Mouse (Mus musculus) E14TG2a.4 (cell line): ENCODE results near the gene Doxl2.

Source experiments
- H3K27me3 ChIP-seq: 2 replicates; pipeline ENCODE4 v1.6.1; 2014; ENCODE audit warnings: low read length, control low read depth; ENCODE audit not compliant: insufficient read depth
- H3K36me3 ChIP-seq: 2 replicates; pipeline ENCODE4 v1.6.1; 2014; ENCODE audit warnings: low read length, control low read depth; ENCODE audit not compliant: insufficient read depth
- H3K4me1 ChIP-seq: replicated peaks from 2 replicates; pipeline ENCODE4 v1.6.1; 2014; ENCODE audit warnings: low read depth, low read length, control low read depth
- H3K4me3 ChIP-seq: replicated peaks from 2 replicates; pipeline ENCODE4 v1.5.1; 2014; ENCODE audit warnings: mild to moderate bottlenecking, low read length
- H3K9me3 ChIP-seq: 2 replicates; pipeline ENCODE4 v1.6.1; 2014; ENCODE audit warnings: low read length, control low read depth
- CTCF ChIP-seq: conservative IDR thresholded peaks from 2 replicates; pipeline ENCODE4 v1.5.1; 2014; ENCODE audit warnings: low read length
- NANOG ChIP-seq: IDR thresholded peaks from 2 replicates; pipeline ENCODE4 v1.6.1; 2014; ENCODE audit warnings: borderline replicate concordance, low read length, mixed read lengths
- POU5F1 ChIP-seq: IDR thresholded peaks from 2 replicates; pipeline ENCODE4 v1.6.1; 2014; ENCODE audit warnings: low read length, borderline replicate concordance

Doxl2 gene

GRCm38 (mm10) chr6:49013458-49013857 lies 38.7 kb downstream of the Doxl2 start:
- no peaks in the 10 kb centered on the region for H3K9me3 ChIP-seq
- H3K4me1 ChIP-seq = peaks cover 11% of the 10 kb centered on the region
- H3K4me3 ChIP-seq = no peak overlapping the region
- no peaks in the 10 kb centered on the region for H3K36me3 ChIP-seq
- TF ChIP-seq CTCF = no peak
- no peak for TF ChIP-seq POU5F1
- no peak for TF ChIP-seq NANOG
- peaks cover 20% of the 10 kb centered on the region for H3K27me3 ChIP-seq

DNA sequence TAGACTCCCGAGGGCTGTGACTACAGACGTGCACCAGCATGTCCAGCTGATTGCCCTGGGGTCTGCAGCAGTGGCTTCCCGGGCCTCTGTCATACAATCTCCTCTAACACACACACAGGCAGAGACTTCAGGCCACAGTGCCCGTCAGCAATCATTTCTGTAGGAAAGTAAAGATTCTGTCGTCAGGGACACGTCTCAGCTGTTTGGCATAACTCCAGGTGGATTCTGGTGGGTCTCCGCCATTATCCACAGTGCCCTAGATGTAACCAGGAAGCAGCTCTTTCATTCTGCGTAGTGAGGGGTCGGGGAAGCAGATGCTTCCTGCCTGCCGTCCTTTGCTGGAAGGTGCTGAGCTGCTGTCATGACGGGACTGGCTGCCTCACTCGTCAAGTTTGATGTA lies 42.4 kb downstream of the Doxl2 start:
- Histone ChIP-seq H3K4me1 (peaks cover 31% of the 10 kb centered on the region), H3K36me3 (no peaks in the 10 kb centered on the region), H3K4me3 (no peak overlapping the region), H3K9me3 (0 out of 2 replicates have a peak, but pooled peaks cover 6% of the 10 kb centered on the region), H3K27me3 (peaks cover 12% of the 10 kb centered on the region)
- TF ChIP-seq CTCF (no peak), NANOG (no peak), POU5F1 (no peak)

- Histone ChIP-seq H3K36me3 (no peaks in the 10 kb centered on the region), H3K9me3 (peaks cover 15% of the 10 kb centered on the region; the same call in 1 of the 2 replicates), H3K27me3 (peaks cover 4% of the 10 kb centered on the region), H3K4me1 (peaks cover 53% of the 10 kb centered on the region), H3K4me3 (no peak overlapping the region)
- TF ChIP-seq POU5F1 = no peak
- TF ChIP-seq NANOG = peak; percentile 95
These were observed 44.6 kb downstream of the Doxl2 start for GRCm38 (mm10) chr6:49019341-49019740.

DNA sequence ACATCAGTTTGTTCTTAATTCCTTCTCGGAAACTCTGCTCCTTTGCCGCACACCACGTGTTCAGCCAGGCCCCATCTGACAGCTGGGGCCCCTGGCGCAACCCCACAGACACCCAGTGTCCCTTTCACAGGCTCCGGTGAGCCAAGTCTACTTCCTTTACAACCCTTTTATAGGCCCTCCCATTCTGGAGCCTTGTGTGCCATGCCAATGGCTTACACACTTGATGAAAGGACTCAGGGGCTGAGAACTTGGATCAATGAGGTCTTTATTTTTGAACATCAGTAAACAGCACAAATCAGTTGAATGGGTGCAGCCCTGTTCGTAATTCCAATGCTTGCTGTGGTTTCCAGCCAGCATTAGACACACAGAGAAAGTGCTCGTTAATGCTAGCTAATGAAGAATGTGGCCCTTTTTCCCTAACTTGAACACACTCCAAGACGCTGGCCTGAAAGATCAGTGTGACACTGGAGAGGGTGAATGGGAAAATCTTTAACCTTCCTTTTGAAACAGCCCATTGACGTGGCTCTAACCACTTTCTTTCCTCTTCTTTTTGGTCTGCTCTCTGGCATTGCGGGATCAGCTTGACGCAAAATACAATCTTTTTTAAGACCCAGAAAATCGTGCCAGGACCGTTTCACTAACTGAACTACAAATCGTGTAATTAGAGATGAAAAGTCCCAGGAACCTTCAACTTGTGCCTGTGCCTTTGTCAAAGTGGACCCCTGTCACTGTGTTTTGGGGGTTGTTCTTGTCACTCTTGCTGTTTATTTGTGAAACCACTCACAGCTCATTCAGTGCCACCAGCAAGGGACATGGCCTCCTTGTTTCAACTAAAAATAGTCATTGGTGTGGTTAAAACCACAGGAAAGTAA lies 46.6 kb downstream of the Doxl2 start:
- Histone ChIP-seq H3K27me3 (peaks cover 4% of the 10 kb centered on the region), H3K4me3 (no peak overlapping the region), H3K9me3 (peaks cover 15% of the 10 kb centered on the region; the same call in 1 of the 2 replicates), H3K4me1 (peaks cover 64% of the 10 kb centered on the region), H3K36me3 (no peaks in the 10 kb centered on the region)
- TF ChIP-seq POU5F1 (no peak), NANOG (no peak), CTCF (no peak)

DNA sequence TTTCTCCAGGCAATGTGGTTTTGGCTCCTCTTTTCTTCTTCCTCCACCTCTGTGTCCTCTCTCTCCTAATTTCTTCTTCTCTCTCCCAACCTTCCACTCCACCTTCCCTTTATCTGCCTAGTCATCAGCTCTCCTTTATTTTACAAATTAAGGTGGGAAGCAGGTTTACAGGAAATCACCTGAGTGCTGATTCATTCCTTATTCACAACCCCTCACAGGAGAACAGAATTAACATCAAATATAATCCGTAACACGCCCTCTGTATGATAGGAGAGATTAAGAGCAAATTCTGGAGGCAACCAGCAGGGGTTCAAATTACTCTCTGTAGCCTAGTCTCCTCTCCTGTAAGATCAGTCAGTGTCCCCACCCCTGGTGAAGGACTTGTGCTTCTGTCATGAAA lies 47.6 kb downstream of the Doxl2 start:
- H3K4me1 ChIP-seq = peaks cover 64% of the 10 kb centered on the region
- peaks cover 15% of the 10 kb centered on the region; the same call in 1 of the 2 replicates for H3K9me3 ChIP-seq
- H3K4me3 ChIP-seq = no peak overlapping the region
- H3K27me3 ChIP-seq = no peaks in the 10 kb centered on the region
- TF ChIP-seq POU5F1 = no peak
- no peak for TF ChIP-seq CTCF
- TF ChIP-seq NANOG = peak; percentile 17; the same call in 1 of the 2 replicates
- no peaks in the 10 kb centered on the region for H3K36me3 ChIP-seq

GRCm38 (mm10) chr6:49023315-49023714 lies 48.6 kb downstream of the Doxl2 start:
- Histone ChIP-seq H3K4me3 (no peak overlapping the region), H3K9me3 (peaks cover 15% of the 10 kb centered on the region; the same call in 1 of the 2 replicates), H3K27me3 (no peaks in the 10 kb centered on the region), H3K36me3 (no peaks in the 10 kb centered on the region), H3K4me1 (peaks cover 64% of the 10 kb centered on the region)
- TF ChIP-seq CTCF (no peak), NANOG (no peak), POU5F1 (no peak)

GRCm38 (mm10) chr6:49025290-49025689 lies 50.5 kb downstream of the Doxl2 start:
- TF ChIP-seq NANOG (no peak), CTCF (no peak), POU5F1 (no peak)
- Histone ChIP-seq H3K4me1 (peaks cover 48% of the 10 kb centered on the region), H3K27me3 (no peaks in the 10 kb centered on the region), H3K4me3 (no peak overlapping the region), H3K36me3 (no peaks in the 10 kb centered on the region), H3K9me3 (peaks cover 15% of the 10 kb centered on the region; the same call in 1 of the 2 replicates)

DNA sequence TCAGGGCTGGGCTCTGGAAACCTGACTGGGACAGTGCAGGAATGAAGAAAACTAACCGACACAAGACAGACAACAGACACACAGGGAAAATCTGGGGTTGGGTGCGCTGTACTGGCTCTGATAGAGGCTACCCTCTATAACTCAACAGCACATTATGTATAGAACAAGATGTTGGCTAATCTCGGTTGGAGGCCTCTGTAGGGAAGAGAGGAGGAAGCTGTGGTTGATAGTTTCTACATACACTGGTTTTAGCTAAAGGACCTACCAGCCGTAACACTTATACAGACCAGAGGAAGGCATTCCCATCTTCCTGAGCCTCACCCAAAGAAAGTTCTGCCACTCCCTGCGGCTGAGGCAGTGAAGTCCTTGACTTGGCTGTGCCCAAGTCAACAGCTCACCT lies 51.7 kb downstream of the Doxl2 start:
- H3K4me1 ChIP-seq = peaks cover 39% of the 10 kb centered on the region
- no peak overlapping the region for H3K4me3 ChIP-seq
- peaks cover 14% of the 10 kb centered on the region; the same call in 1 of the 2 replicates for H3K9me3 ChIP-seq
- no peaks in the 10 kb centered on the region for H3K27me3 ChIP-seq
- H3K36me3 ChIP-seq = no peaks in the 10 kb centered on the region
- TF ChIP-seq NANOG = no peak
- TF ChIP-seq POU5F1 = no peak
- no peak for TF ChIP-seq CTCF

DNA sequence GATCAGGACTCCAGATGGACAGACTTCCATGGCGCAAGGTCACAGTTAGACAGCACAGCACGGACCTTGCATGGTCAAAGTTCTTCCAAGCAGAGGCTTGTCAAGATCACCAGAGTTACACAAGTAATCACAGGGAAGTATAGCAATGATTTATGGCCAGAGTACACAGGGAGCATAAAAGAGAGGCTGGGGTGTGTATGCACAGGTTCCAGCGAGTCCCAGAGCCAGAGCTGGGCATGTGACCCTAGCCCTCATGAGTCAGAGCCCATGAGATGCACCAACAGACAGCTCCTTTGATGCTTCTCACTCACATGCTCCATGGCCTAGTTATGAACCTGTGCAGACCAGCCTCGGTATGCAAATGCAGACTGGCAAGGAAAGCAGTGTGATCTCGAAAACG lies 53.3 kb downstream of the Doxl2 start:
- Histone ChIP-seq H3K4me3 (no peak overlapping the region), H3K4me1 (peaks cover 24% of the 10 kb centered on the region), H3K36me3 (no peaks in the 10 kb centered on the region), H3K27me3 (peaks cover 1% of the 10 kb centered on the region; the same call in 1 of the 2 replicates), H3K9me3 (peaks cover 8% of the 10 kb centered on the region; the same call in 1 of the 2 replicates)
- TF ChIP-seq POU5F1 (no peak), CTCF (no peak), NANOG (no peak)
